Mouse (Mus musculus) CD4-positive helper T cell, adult 2 months (primary cell): ENCODE measurements around the gene Naa60.

ENCODE experiments used
- DNase-seq: peaks from one replicate; pipeline ENCODE4 v3.0.0-alpha.2; 2012; ENCODE audit warnings: low read depth, missing footprints, low spot score

Gene Naa60

GRCm38 (mm10) chr16:3885065-3885670, 13.0 kb downstream of the Naa60 start:
- no peak for DNase-seq

GRCm38 (mm10) chr16:3891621-3892295, 19.6 kb downstream of the Naa60 start:
- no peak for DNase-seq

GRCm38 (mm10) chr16:3893739-3894138, 21.6 kb downstream of the Naa60 start:
- no peak for DNase-seq

GRCm38 (mm10) chr16:3895173-3895792, 23.1 kb downstream of the Naa60 start:
- DNase-seq = peak; percentile 70

- peak; percentile 19 for DNase-seq
These were observed 23.9 kb downstream of the Naa60 start for GRCm38 (mm10) chr16:3896046-3896445.

GRCm38 (mm10) chr16:3896553-3896952, 24.4 kb downstream of the Naa60 start:
- DNase-seq = no peak

GRCm38 (mm10) chr16:3907471-3907870, 35.3 kb downstream of the Naa60 start:
- no peak for DNase-seq

GRCm38 (mm10) chr16:3908537-3909111, 36.4 kb downstream of the Naa60 start, which contains the start of the genes 1700037C18Rik and Cluap1:
Gene 1700037C18Rik (minus strand): TSS chr16:3908689.
Gene Cluap1 (plus strand): TSS chr16:3908801.
- peak; percentile 91 for DNase-seq

GRCm38 (mm10) chr16:3909118-3909517, 36.9 kb downstream of the Naa60 start:
- DNase-seq = no peak

- DNase-seq = no peak
These were observed 48.6 kb downstream of the Naa60 start for GRCm38 (mm10) chr16:3920756-3921155.

- no peak for DNase-seq
These were observed 51.3 kb downstream of the Naa60 start for GRCm38 (mm10) chr16:3923515-3923914.

GRCm38 (mm10) chr16:3923966-3924365, 51.8 kb downstream of the Naa60 start:
- DNase-seq = no peak

GRCm38 (mm10) chr16:3928582-3928981, 56.4 kb downstream of the Naa60 start:
- no peak for DNase-seq

GRCm38 (mm10) chr16:3929151-3929550, 57.0 kb downstream of the Naa60 start:
- no peak for DNase-seq

GRCm38 (mm10) chr16:3933536-3933935, 61.4 kb downstream of the Naa60 start:
- peak; percentile 11 for DNase-seq

GRCm38 (mm10) chr16:3934091-3934490, 61.9 kb downstream of the Naa60 start:
- DNase-seq = no peak

GRCm38 (mm10) chr16:3934701-3935100, 62.5 kb downstream of the Naa60 start:
- peak; percentile 21 for DNase-seq

GRCm38 (mm10) chr16:3951141-3951540, 79.0 kb downstream of the Naa60 start:
- DNase-seq = no peak
